Mouse (Mus musculus) embryonic fibroblast, embryonic 13.5 days (primary cell): ENCODE measurements at regions not wholly inside any gene's neighbourhood (a gene's known extent, or its start where the extent isn't known, plus 50 kb on each side); places are given as distances from the start of the nearest gene placed in this dataset.

Experiments
- H3K27ac ChIP-seq: 2 replicates; pipeline ENCODE4 v1.5.1; 2012; ENCODE audit warnings: low read length, control low read depth, inconsistent platforms; ENCODE audit not compliant: insufficient read depth
- H3K4me1 ChIP-seq: 2 replicates; pipeline ENCODE4 v1.6.1; 2011; ENCODE audit warnings: low read length; ENCODE audit not compliant: control insufficient read depth, insufficient read depth
- H3K4me3 ChIP-seq: 2 replicates; pipeline ENCODE4 v1.5.1; 2011; ENCODE audit warnings: mild to moderate bottlenecking, control low read depth, low read length; ENCODE audit not compliant: insufficient read depth
- CTCF ChIP-seq: IDR thresholded peaks from 2 replicates; pipeline ENCODE4 v1.5.1; 2011; ENCODE audit warnings: mild to moderate bottlenecking, control low read depth, low read length, moderate library complexity, borderline replicate concordance; ENCODE audit not compliant: insufficient read depth
- POLR2A ChIP-seq: IDR thresholded peaks from 2 replicates; pipeline ENCODE4 v1.6.1; 2011; ENCODE audit warnings: low read depth, mild to moderate bottlenecking, control low read depth, low read length, moderate library complexity

DNA sequence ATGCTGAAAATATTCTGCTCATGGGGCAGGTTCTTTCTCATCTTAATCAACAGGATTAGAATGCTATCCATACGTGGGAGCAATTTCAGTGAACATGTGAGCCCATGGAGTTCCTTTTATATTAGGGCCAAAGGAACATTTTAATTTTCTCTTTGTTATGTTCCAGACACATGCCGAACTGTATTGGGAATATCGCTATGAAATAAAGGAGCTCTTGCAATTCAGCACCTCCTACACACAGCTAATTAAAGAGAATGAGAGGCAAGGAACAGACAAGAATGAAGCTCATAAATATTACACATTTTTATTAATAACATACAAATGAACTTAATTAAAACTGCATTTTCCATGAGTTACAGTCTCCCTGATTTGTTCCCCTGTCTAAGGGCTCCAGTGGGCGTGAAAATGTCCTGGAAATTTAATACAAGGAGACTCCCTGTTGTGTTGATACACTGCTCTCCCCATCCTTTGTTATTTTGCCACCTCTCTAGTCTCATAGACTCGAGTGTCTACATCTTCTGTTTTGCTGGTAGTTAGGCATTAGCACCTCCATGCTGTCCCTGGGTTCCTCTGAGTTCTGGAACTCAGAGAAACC lies 205.5 kb downstream of the Phlda1 start:
- Histone ChIP-seq H3K4me1 (peaks cover 6% of the 10 kb centered on the region), H3K4me3 (no peak overlapping the region), H3K27ac (no peak overlapping the region)
- TF ChIP-seq POLR2A (no peak), CTCF (no peak)

DNA sequence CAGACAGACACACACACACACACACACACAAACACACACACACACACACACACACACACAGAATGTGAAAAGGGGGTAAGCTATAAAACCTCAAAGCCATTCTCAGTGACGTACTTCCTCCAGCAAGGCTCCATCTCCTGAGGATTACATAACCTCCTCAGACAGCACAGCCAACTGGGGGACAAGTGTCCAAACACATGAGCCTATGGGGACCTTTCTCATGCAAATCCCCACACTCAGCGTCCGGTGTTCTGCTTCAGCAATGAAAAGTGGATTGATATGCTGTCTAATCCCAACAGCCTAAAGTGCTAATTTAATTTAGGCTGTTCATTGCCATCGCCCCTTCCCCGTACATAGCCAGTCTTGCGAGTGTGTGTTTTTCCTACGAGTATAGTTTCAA lies 206.9 kb downstream of the Phlda1 start:
- Histone ChIP-seq H3K4me3 (no peak overlapping the region), H3K4me1 (peaks cover 6% of the 10 kb centered on the region), H3K27ac (no peak overlapping the region)
- no peak for TF ChIP-seq CTCF
- no peak for TF ChIP-seq POLR2A

DNA sequence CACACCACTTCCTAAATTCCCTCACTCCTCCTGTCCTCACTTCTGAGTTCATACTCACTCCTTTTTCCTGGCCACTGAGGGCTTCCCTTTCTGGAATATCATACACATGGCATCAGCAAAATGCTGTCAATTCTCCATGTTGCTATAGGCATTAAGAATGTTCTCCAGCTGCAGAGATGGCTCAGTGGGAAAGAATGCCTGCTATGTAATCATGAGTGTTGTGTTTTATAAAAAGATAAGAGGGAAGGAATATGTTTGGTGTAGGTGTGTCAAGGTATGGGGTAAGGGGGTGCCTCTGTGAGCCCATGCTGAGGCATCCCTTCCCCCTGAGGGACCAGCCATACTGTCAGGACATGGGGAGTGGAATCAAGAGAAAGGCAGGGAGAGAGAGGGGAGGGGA lies 207.6 kb downstream of the Phlda1 start:
- no peak overlapping the region for H3K27ac ChIP-seq
- no peak for TF ChIP-seq CTCF
- TF ChIP-seq POLR2A = no peak
- H3K4me1 ChIP-seq = peaks cover 6% of the 10 kb centered on the region
- H3K4me3 ChIP-seq = no peak overlapping the region

DNA sequence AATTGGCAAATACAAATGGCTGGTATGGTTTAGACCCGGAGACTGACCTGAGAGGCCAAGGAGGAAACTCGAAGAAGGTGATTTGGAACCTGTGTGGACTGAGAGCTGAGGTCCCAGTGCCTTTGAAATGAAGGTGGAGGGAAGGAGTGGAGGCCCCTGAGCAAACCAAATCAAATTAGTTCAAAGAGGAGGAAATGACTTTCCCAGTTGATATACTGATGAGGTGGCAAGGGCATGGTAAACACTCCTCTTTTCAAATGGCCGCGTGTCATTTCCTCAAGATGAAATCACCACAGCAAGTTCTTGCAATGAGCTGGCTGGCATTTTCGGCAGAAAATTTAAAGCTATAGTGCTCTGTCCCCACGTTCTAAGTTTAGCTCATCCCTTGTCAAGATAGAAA lies 209.1 kb downstream of the Phlda1 start:
- peaks cover 12% of the 10 kb centered on the region for H3K4me1 ChIP-seq
- no peak overlapping the region for H3K4me3 ChIP-seq
- H3K27ac ChIP-seq = no peak overlapping the region
- TF ChIP-seq POLR2A (no peak), CTCF (no peak)

DNA sequence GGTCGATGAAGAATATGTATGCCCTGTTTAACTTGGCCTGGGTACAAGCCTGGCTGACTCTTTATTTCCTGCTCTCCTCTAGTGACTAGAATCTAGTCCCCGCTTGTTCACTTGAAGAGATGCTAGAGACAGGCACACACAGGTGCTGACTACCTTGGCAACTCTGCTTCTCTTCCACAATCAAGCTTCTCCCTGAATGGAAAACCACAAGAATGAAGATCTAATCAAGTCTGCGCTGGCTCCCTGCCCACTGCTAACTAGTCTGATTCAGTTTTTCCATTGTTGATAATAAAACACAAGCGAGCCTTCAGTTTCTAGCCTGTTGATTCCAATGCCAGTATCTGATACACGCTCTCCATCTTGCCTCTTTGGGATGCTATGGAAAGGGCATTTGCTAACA lies 213.5 kb downstream of the Phlda1 start:
- Histone ChIP-seq H3K4me3 (no peak overlapping the region), H3K27ac (no peak overlapping the region), H3K4me1 (peaks cover 6% of the 10 kb centered on the region)
- TF ChIP-seq POLR2A (no peak), CTCF (no peak)

DNA sequence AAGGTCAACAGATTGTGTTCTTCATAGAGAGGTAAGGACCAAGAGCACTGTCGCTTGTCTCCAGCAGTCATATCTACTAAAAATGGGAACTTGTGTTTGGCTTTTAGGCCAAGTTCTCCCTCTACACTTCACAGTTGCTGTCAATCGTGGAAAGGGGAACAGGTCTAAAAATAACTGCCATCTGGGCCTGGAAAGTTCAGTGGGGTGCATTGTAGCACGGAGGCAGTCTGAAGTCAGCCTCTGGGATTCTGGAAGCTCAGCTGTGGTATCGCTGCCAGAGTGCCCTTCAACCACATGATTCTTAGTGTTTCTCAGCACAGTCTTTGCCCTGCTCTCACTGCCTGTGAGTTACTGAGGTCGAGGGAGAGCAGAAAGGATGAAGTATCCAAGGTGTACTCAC lies 215.0 kb downstream of the Phlda1 start:
- H3K4me1 ChIP-seq = peaks cover 9% of the 10 kb centered on the region
- no peak for TF ChIP-seq CTCF
- no peak for TF ChIP-seq POLR2A
- H3K4me3 ChIP-seq = no peak overlapping the region

DNA sequence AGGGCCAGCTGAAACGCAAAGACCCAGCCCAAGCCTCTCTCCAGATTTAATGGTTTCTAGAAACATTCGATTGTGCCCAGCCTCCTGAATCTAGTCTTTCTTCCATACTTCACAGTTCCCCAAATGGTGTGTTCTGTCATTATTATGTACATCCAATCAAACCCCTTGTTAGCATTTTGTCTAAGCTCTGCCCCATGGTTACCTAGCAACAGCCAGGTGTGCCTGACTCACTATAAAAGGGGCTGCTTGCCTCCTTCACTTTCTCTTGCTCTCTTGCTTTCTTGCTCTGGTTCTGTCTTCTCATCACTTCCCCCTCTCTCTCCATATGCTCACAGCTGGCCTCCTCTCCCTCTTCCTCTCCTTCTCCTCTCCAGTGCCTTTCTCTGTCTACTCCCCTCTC lies 217.8 kb downstream of the Phlda1 start:
- H3K27ac ChIP-seq = no peak overlapping the region
- TF ChIP-seq CTCF (no peak), POLR2A (no peak)
- no peak overlapping the region for H3K4me3 ChIP-seq
- peaks cover 9% of the 10 kb centered on the region for H3K4me1 ChIP-seq

More for the DNA sequence above, 215.0 kb downstream of the Phlda1 start:
- no peak overlapping the region for H3K27ac ChIP-seq

DNA sequence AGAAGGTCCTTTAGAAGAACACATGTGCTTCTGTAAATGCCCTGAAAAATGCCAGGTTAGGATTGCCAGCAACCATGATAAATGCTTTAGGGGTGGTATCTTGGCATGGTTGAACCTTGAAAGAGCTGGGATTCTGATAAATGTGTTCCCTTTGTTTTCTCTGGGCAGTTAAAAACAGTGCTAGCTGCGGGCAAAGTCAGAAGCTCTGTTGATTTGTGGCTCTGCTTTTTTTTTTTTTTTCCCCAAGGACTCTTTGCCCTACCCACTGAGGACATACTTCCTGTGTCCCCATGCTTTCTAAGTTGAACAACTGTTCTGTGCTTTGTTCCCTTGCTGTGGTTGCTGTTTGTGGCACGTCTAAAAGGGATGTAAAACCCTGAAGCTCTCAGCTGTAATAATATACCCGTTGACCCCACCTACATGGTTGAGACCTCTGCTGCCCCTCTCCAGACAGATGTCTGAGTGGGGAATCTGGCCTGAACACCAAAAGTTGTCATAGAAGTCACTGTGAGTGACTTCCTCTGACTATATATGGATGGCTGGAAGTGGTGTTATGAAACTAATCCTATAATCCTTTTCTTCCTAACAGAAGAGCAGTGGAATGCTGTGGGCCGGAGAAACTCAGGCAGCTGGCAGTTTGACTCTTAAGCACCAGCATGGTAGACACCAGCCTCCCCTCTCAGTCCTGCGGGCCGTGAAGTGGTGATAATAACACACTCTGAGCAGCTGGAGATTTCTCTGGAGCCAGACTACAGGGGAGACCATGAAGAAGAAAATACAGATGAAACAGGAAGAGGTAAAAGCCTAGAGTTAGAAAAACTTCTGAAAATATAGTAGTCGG lies 218.7 kb downstream of the Phlda1 start:
- no peak overlapping the region for H3K4me3 ChIP-seq
- H3K4me1 ChIP-seq = peaks cover 6% of the 10 kb centered on the region
- TF ChIP-seq POLR2A (no peak), CTCF (no peak)
- no peak overlapping the region for H3K27ac ChIP-seq

DNA sequence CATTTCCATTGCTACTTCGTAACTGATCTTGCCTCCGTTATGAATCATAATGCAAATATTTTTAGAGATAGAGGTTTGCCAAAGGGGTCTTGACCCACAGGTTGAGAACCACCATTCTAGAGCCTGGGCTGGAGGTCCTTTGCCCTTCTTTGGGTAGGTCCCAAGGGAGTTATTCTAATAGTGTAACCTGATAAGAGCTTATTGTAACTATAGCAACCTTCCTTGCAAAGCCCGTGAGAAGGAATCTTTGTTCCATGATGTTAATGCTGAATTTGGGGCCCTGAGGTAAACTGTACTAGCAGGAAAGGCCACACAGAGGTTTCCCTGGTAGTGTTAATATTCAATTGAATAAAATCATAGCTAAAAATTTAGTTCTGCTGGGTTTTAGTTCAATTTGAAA lies 229.9 kb downstream of the Phlda1 start:
- no peaks in the 10 kb centered on the region for H3K4me1 ChIP-seq
- no peak overlapping the region for H3K27ac ChIP-seq
- no peak overlapping the region for H3K4me3 ChIP-seq
- TF ChIP-seq POLR2A (no peak), CTCF (no peak)

DNA sequence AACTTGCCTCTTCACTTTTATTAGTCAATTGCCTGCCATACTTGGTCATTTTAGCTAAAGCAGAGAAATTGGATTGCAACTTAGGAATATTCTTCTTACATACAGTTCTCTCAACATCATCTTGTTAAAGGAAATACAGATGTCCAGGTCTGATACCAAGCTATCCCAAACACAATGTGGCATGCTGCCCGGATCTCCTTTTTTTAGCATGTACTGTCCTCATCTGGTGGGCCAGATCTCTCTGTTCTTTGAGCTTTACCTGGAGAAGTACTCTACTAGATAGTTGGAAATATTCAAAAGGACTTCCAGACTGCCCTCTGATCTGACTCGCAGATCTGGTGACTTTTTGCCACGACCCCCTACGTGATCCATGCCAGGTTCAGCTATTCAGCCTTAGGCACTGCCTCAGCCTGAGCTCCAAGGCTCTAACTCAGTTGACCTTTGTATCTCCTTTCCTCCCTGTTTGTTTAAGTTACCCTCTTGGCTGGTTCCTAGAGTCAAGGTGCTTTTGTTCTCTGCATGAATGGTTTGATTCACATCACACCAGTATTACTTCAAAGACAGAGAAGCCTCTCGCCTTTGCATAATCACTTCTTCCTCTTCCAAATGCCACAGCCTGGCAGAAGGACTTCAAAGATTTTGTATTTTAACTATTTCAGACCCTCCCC lies 232.9 kb upstream of the Krr1 start:
- TF ChIP-seq POLR2A (no peak), CTCF (no peak)
- Histone ChIP-seq H3K27ac (no peak overlapping the region), H3K4me1 (no peaks in the 10 kb centered on the region), H3K4me3 (no peak overlapping the region)
